Mouse (Mus musculus) layer of hippocampus, adult 9-10 months (tissue): ENCODE data around the gene Rassf6.
A peak's percentile ranks its signal among the peaks of the same experiment; 100 is the strongest.

ENCODE experiments used
- DNase-seq: peaks from one replicate; pipeline ENCODE4 v3.0.0; 2022; ENCODE audit warnings: low spot score

The Rassf6 gene

DNA sequence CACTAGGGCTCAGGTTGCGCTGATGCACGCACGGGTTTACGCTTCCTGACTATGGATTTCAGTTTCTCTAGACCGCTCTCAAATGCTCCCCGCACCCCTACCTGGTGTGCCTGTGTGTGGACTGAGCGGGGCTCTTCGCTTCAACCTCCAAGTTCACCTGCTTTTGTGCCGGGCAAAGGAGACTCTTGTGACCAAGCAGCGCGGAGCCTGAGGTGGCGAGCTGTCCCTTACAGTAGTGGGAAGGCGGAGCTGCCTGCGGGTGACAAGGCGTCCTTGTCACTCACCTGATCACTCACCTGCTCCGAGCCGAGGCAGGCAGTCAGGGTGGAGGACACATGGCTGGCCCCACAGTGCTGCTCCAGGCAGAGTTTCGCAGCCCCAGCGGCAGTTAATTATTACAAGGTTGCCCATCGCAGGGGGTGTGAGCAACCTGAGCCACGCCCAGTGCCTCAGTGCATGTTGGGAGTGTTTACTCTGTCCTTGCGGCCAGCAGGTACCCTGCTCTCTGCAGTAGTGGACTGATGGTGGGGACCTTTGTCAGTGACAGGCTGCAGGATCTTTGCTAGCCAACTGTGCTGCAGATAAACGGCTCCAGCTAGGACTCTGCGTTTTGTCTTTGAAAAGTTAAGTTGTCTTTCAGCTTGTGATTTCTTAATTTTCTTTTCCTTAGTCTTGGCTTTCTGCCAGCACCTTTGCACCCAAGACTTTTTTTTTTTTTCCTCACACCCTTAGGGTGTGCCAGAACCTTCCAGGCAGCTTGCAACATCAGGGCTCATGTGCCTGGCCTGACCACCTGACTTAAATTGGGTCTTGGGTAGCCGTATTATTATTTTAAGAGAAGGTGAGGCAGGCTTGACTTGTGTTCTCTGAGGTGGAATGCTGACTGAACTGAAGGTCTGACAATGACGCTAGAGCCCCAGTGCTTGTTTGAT is at the start of gene Rassf6:
Rassf6 (minus strand) TSS at position 372 of the 932 bp plus-strand sequence.
- no peak for DNase-seq

DNA sequence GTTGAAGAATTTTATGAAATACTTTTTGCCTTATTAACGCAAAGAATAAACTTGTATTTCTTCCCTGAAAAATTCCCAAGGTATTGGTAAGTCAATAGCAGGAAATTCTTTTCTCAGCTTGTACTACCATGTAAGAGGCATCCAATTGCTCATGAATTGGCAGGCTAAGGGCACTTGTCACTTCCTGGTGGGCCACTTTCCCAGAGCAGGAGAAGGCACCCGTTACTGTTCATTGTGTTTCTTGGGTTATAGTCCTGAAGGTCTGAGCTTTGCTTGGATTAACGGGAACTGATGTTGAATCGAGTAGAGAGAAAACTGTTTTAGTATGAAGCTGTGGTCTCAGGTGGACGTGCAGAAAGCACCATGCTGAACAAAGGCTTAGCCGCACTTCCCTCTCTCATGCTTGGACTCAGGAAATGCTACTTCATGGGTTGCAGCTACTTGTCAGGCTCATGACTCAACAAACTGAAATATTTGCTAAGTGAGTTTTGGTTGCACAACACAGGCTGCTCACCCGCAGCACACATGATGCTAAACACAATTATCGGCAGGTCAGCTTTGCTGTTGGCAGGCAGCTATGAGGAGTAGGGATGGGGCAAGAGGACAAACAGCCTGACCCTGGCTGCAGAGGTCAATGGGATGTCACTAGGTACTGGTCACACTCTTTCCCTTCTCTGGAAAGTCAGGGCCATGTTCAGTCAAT is 49.1 kb upstream of the Rassf6 start:
- DNase-seq, result no peak

DNA sequence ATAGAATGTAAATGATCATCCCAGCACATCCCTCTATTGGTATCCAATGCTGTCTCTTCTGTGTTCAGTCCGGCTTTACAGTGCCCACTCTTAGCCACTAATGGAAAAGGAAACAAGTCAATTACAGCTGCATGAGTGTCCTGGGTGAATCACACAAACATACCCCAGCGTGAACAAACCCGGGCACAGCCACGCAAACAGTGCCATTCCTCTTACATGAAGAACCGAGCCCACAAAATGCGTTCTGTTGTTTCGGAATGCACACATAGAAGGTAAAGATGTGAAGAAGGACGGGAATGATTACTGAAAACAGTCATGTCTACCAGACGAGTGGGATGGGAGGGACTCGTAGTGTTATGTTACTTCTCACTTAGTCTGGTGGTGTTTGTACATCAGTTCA is 47.5 kb upstream of the Rassf6 start:
- no peak for DNase-seq

DNA sequence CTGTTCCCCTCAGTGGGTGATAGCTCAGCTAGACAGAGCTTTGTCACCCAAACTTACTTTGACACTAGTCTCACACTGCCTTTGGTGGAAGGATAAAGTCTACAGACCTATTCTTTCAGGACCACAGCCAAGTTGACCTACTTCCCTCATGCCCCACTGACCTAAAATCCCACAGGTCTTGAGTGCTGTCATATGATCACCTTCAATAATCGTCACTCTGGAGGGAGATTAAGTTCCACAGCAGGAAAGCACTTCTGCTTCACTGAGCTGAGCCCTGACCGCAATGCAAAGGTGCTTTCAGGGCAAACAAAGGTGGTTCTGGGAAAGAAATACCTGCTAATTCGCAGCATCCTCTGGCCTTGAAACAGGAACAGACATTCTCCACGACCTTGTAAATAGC is 44.5 kb upstream of the Rassf6 start:
- DNase-seq, result no peak

DNA sequence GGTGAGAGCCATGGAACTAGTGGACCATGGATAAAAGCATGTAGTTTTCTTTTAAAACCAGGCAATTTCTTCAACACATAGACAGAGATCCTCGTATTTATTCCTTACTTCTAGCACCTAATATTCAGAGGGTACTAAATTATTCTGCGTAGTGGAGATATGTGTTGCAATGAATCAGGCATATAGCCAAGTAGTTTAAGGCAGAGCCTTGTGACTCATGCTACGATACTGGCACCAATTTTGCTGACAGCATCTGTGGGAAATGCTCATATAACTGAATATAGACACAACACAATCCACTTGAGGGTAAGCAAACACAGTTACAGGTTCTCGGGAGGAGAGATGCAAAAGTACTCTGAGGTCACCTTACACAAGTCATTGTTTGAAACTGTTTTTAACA is 41.4 kb upstream of the Rassf6 start:
- no peak for DNase-seq

DNA sequence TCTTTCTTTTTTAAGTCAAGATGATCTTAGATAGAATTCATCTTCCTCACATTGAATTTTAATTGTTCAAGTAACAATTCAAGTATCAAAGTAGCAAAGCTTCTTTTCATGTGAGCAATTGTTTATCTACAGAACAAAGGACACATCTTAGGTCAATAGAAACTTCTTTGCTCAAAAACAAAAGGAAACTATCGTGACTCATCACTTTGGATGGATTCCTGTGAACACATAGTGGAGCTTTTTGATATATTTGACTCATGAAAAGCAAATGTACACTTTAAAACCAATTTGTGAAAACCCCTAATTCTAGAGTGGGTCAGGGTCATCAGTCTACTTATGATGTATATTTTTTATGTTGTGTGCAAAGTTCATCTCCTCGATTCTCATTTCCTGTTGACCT is 37.1 kb upstream of the Rassf6 start:
- DNase-seq, result no peak

DNA sequence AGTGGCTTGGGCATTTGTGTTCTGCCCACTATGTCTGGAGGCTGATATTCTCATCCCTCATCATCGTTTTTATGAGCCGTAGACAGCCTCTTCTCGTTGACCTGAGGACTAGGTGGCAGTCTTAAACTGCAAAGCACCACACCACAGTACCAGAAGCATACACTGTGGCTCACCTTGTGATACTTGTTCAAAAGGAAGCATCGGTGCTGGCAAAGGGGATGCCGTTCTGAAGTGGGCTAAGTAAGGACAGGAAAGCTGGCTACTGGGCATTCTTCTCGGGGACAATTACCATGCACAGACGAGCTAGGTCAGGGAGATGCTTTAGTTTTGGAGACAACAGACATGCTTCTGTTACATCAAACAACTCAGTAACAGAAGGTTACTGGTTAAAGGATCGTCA is 21.4 kb upstream of the Rassf6 start:
- DNase-seq, result no peak

DNA sequence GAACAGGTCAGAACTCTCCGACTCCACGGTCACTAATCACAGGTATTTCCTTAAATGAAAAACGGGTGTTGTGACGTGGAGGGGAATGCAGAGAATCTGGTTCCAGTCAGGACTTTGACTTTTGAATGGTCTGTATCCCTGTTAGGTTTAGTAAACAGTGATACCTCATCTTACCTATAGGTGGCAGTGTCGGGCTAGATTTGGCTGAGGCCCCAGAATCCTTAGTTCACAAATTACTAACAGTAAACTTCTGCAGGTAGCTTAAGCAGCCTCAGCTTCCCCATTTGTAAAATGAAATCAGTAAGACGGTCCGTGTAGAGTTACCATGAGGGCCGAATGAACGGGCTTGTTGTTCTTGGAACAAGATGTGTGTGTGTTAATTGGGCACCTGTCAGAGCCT is 21.0 kb upstream of the Rassf6 start:
- DNase-seq, result peak; percentile 29

DNA sequence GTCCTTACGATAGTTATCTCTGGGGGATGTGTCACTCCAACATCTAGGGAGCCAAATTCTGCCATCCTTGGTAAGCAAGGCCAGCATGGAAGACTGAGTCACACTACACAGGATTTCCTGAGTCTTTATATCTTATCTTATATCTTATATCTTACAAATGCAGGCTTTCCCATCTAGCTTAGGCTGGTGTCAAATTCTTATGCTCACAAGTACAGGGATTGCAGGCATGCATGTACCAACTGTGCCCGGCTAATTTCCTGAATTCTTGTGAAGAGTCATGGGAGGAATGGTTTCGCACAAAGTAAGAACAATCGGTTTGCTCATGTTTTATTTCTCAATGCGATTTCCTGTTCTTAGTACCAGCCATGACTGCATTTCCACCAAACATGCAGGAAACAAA is 20.0 kb upstream of the Rassf6 start:
- DNase-seq, result no peak

DNA sequence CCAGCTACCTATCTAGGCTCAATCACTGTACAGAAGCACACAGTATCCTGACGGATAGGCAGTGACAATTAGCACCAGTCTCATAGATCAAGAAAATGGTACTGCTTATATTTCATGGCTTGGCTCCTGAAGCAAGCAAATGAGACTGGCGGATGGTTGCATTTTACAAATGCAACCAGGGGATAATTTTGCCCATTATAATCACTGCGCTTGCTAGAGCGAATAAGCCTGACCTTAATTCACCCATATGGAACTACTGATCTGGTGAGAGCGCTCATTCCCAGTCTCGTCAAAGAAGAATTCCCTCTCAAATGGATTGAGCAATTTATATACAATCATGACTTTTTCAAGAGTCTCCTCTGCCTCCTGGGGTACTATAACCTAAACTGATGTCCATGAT is 16.2 kb upstream of the Rassf6 start:
- no peak for DNase-seq

DNA sequence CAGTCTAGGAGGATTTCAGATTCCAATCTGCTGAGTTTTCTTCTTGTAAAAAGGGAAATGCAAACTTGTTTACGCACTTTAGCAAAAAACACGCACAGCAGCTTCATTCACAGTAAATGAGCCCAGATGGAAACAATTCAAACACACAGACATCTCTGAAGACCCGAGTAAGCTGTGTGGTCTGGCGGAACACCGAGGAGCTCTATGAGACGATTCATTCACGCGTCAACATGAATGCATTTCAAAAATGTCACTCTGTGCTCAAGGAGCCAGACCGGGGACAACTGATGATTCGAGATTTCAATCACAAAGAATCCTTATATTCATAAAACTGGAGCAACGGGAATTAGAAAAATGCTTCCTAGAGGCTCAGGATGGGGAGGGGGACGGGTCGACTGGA is 15.4 kb upstream of the Rassf6 start:
- no peak for DNase-seq

DNA sequence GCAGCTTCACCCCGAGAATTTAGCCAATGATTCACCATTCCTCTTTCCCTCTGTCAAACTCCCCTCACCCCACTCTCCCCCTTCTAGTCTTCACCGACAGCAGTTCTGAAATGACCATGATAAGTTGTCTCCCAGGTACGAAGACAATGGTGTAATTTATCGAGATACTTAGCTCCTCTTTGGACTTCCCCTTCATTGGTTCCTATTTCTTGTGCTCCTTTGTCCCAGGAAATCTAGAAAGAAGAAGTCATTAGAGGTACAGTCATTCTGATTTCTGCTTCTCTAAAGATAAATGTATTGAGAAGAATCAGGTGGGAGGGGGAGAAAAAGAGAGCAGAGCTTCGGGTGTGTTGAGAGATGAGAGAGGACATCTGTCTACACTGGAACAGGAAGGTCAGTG is 14.3 kb upstream of the Rassf6 start:
- DNase-seq, result no peak

DNA sequence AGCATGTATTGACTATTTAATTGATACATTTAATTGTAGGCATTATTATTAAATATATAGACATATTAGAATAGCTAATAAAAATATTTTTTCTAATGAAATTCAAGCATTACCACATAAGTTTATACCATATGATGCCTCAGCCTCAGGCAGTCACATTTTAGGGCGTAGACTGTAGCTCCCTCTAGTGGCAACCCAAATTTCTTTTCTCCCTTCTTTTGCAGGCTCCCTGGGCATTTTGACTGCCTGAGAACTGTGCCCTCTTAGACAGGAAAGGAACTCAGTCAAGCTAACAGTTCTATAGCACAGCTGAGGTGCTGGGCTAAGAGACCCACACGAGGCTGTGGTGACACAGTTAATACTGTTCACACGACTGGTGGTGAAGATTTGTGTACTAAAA is 12.3 kb upstream of the Rassf6 start:
- DNase-seq, result peak; percentile 75

DNA sequence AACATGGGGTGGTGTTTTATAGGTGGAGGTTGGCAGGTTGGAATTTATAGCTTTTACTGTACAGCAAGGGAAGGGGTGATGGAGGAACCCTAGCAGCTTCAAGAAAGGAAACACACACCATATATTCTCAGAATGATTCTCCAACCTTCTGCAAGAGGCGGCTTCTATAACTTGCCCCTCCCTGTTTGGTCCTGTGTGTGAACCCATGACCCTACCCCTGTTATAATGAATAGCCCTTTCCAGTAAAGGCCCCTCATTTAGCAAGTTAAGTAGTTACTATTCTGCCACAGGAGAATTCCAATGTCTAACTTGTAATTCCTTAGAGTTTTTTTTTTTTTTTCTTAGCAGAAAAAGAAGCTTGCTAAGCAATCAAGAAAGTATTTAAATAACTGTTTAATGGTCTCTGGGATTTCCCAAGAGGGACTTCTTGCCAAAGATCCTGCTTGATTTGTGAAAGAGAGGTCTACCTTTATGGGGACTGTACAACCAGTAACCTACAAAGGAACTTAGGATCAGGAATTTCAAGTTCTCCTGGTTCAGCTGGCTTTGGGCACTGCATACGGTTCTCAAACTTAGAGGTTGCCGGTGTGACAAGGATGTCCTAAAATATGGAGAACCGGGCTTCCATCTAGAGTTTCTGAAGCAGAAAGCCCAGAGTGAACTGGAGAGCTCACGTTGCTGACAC is 10.2 kb upstream of the Rassf6 start:
- no peak for DNase-seq

DNA sequence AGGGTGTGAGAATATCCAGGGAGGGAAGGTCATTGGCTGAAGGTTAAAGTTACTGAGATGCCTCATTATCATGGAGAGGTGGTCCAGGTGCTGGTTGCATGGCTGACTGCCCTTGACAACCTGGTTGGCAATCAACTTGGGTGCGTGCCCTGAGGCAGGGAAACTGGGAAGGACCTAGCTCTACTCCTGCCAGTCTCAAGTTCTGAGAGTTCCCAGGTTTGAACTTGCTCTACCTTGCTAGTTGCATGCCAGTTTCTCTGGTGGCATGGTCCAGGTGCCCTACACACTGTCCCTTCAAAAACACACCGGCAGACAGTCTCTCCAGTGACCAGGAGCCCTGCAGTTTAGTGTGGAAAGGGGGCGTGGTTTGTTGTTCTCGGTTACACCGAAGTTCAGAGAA is 7.0 kb upstream of the Rassf6 start:
- no peak for DNase-seq

DNA sequence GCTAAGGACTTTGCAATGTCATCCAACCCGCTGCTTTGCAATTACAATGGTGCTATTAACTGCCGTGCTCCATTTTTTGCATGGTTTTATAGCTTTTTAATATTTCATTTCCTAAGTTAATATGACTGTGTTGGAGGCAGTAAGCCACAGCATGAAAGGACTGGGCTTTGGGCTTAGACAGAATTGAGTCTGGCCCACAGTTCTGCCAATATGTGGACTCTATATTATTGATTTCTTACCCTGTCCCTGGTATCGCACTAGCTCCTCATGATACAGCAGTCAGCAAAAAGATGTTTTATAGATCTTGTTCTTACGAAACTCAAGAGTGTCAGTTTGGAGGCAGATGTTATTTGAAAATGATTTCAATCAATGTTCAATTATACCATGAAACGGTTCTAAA is 5.9 kb upstream of the Rassf6 start:
- no peak for DNase-seq

DNA sequence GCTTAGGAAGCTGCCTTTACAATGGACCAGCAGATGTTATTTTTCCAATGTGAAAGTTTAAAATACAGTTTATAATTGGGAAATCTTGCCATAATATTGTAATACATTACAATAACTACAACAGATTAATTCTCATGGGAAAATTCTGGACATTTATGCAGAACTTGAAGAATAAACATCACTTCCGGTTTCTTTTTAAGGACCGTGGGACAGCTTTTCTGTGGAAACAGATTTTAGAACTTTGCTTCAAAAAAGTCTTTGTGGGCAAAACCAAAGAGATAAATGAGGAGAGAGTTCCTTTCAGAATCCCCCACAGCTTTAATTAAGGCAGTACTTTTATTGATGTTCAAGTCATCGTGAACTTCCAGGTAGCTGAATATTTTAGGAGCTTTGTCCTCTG is 5.1 kb upstream of the Rassf6 start:
- DNase-seq, result no peak

DNA sequence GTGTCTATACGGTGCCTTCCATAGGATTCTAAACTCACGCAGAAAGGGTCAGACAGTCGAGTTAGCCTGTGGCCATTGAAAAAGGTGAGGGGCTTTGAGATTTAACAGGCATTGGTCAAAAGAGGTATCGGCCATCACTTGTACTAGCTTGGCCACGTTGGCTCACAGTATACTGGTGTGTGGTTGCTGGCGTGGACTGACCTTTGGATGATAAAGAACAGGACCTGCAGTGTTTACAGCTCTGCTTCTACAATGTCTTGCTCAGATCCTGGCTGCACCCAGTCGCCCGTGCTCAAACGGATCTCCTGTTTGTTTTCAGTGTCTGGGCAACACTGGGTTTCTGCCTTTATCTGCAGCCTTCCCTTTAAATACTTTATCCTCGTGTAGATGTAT is 757 bp upstream of the Rassf6 start:
- DNase-seq, result no peak

DNA sequence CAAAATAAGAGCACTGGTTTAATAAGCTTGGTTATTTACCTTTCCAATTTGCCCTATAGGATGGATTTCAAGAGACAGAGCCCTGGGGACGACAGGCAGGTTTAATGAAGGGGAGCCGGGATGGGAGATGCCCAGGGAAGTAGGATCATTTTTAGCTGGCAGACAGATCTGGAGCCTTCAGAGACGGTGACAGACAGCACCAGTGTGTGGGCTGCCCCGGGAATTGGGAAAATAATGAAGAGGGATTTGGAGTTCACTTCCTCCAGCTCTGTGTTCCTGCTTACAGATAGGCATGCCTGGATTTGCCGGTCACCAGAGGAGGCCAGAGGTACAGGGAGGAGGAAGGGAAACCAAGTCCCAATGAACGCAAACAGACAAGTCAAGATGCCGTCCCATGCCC is 5.6 kb downstream of the Rassf6 start:
- no peak for DNase-seq

DNA sequence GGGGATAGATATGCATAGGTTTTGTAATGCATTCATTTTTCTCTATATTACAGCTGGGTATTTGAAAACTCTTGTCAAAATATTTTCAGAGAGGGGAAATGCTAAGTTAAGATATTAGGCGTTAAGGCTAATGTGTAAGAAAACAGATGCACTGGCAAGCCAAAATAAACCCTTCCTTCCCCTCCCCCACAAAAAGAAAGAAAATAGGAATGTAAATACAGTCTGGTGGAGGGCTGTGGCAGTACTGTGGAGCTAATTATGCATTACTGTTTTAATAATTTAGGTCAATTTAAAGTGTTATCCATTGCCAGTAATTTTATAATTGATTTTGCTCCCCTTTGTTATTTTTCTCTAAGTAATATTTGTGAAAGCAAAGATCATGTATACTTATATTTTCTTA is 11.9 kb downstream of the Rassf6 start:
- no peak for DNase-seq

DNA sequence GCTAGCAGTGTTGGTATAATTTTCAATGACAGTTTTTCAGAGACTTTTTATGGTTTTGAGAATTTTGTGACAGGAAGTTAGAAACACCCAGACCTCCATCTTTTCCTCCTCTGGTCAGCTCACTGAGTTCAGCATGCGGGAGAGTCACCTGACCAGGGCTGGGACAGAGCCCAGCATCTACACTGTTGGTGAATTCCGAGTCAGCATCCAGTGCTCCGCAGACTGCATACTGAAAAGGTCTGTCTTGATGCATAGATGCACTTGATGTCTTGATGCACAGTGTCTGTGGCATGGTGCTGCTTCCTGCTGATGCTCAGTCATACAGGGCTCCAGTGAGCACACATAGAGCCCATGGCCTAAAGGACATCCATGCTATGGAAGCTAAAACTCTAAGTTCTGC is 12.4 kb downstream of the Rassf6 start:
- DNase-seq, result no peak

DNA sequence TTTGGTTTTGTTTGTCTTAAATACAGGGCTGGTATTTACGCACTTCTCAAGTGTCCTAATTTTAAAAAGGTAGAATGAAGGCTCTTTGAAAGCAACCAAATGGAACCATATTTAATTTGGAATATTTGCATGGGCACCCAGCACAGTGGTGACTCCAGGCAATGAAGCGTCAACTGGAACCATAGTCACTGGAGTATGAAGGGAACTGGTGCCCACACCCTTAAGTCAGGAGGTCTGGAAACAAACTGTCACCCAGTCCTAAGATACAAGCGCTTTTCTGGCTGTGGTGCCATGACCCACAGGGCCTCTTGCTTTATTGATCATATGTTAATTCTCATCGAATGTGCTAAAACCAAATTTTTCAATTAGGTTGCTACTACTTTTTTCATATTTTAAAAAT is 13.0 kb downstream of the Rassf6 start:
- no peak for DNase-seq
